Mouse (Mus musculus): ENCODE measurements around the gene Exosc9.

Exosc9 gene

GRCm38 (mm10) chr3:36552406-36553047 lies at the start of gene Exosc9:
Gene Exosc9 (plus strand): TSS chr3:36552606.
- DNase-seq (ENCODE audit: low read depth, low spot score) = peak; percentile 94

- DNase-seq (ENCODE audit: low read depth, low spot score) = no peak
Observed at GRCm38 (mm10) chr3:36505306-36505705, 47.1 kb upstream of the Exosc9 start.

- DNase-seq (ENCODE audit: low read depth, low spot score) = no peak
Observed at GRCm38 (mm10) chr3:36505809-36506735, 46.3 kb upstream of the Exosc9 start.

GRCm38 (mm10) chr3:36511491-36511890 lies 40.9 kb upstream of the Exosc9 start:
- no peak for DNase-seq (ENCODE audit: low read depth, low spot score)

GRCm38 (mm10) chr3:36516196-36516595 lies 36.2 kb upstream of the Exosc9 start:
- DNase-seq (ENCODE audit: low read depth, low spot score) = no peak

- DNase-seq (ENCODE audit: low read depth, low spot score) = no peak
Observed at GRCm38 (mm10) chr3:36521073-36522060, 31.0 kb upstream of the Exosc9 start, which contains the start of gene Gm11549. Gene Gm11549 (minus strand): TSS chr3:36521813.

GRCm38 (mm10) chr3:36522137-36522536 lies 30.3 kb upstream of the Exosc9 start:
- DNase-seq (ENCODE audit: low read depth, low spot score) = no peak

GRCm38 (mm10) chr3:36524466-36524865 lies 27.9 kb upstream of the Exosc9 start:
- DNase-seq (ENCODE audit: low read depth, low spot score) = no peak

- no peak for DNase-seq (ENCODE audit: low read depth, low spot score)
Observed at GRCm38 (mm10) chr3:36530345-36530744, 22.1 kb upstream of the Exosc9 start.

- DNase-seq (ENCODE audit: low read depth, low spot score) = no peak
Observed at GRCm38 (mm10) chr3:36530781-36531180, 21.6 kb upstream of the Exosc9 start.

- DNase-seq (ENCODE audit: low read depth, low spot score) = no peak
Observed at GRCm38 (mm10) chr3:36531242-36531641, 21.2 kb upstream of the Exosc9 start.

GRCm38 (mm10) chr3:36531979-36532542 lies 20.3 kb upstream of the Exosc9 start:
- DNase-seq (ENCODE audit: low read depth, low spot score) = peak; percentile 23

- no peak for DNase-seq (ENCODE audit: low read depth, low spot score)
Observed at GRCm38 (mm10) chr3:36532738-36533137, 19.7 kb upstream of the Exosc9 start.

- no peak for DNase-seq (ENCODE audit: low read depth, low spot score)
Observed at GRCm38 (mm10) chr3:36533201-36533672, 19.2 kb upstream of the Exosc9 start.

- no peak for DNase-seq (ENCODE audit: low read depth, low spot score)
Observed at GRCm38 (mm10) chr3:36536041-36536440, 16.4 kb upstream of the Exosc9 start.

- no peak for DNase-seq (ENCODE audit: low read depth, low spot score)
Observed at GRCm38 (mm10) chr3:36537701-36538470, 14.5 kb upstream of the Exosc9 start.

- no peak for DNase-seq (ENCODE audit: low read depth, low spot score)
Observed at GRCm38 (mm10) chr3:36540756-36541155, 11.7 kb upstream of the Exosc9 start.

GRCm38 (mm10) chr3:36541399-36541798 lies 11.0 kb upstream of the Exosc9 start:
- no peak for DNase-seq (ENCODE audit: low read depth, low spot score)

- no peak for DNase-seq (ENCODE audit: low read depth, low spot score)
Observed at GRCm38 (mm10) chr3:36544961-36545360, 7.4 kb upstream of the Exosc9 start.

GRCm38 (mm10) chr3:36551343-36551742 lies 1.1 kb upstream of the Exosc9 start:
- DNase-seq (ENCODE audit: low read depth, low spot score) = peak; percentile 5
